Mouse (Mus musculus): Measurements from ENCODE around the gene Gm5617.
"Not testable (repeated sequence)": the region's sequence is repeated elsewhere in the genome, so short reads cannot be mapped to it uniquely, and the experiment has no call there.

Gm5617 gene

GRCm38 (mm10) chr9:48494817-48495547 is at the start of gene Gm5617, which contains the start of gene Rbm7:
Gm5617 (plus strand) TSS chr9:48495442.
Rbm7 (minus strand) TSS chr9:48495299.
- DNase-seq: peak; percentile 93

DNA sequence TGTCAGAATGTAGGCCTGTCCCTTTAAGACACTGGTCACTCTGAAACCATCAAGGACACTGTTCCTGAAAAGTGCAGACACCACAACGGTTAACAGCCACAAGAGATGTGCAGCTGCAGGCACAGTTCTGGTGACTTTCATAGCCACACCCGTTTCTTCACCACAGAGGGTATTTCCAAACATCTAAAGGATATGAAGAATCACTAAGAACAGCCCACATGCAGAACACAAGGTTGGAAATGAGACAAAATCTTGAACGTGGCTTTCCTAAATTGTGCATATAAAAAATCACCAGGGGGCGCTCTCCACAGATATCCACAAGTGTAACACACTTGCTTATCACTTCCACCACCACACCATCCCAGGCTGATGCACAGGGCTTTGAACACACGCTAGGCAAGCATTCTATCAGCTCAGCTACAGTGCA is 47.4 kb upstream of the Gm5617 start:
- no peak for DNase-seq

GRCm38 (mm10) chr9:48450066-48450465 is 45.2 kb upstream of the Gm5617 start:
- DNase-seq: no peak

- DNase-seq: no peak
Observed at GRCm38 (mm10) chr9:48455961-48456360, 39.3 kb upstream of the Gm5617 start.

- no peak for DNase-seq
Observed at GRCm38 (mm10) chr9:48458879-48459278, 36.4 kb upstream of the Gm5617 start.

DNA sequence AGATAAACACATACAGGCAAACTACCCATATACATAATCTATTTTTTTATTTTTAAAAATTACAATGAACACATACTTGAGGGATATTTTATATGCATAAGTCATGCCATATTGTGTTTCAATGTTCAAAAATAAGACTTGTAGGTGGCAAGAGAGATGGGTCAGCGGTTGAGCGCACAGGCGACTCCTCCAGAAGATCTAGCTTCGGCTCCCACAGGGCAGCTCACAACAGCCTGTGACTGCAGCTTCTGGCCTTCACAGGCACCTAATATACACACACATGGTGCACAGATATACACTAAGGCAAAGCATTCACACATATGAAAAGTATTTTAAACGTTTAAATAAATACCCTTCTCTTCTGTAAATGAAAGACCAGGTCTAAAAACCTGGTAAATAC is 35.9 kb upstream of the Gm5617 start:
- DNase-seq: no peak

- DNase-seq: no peak
Observed at GRCm38 (mm10) chr9:48460720-48461119, 34.5 kb upstream of the Gm5617 start.

DNA sequence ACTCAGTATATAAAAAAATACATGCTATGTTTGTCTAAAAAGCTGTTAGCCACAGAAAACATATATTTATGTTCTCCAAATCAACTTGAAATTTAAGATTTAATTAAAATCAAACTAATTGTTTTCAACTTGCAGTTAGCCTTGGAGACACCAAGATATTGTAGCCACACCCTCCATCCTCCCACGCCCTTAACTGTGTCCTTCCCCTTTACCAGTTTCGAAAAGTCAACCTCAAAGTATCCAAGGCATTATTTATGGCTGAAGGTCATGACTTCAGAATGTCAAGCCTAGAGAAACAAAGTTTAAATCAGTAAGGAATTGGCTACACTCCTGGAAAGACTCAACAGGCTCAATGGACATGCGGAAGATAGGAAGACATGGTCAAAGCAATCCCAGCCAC is 33.7 kb upstream of the Gm5617 start:
- no peak for DNase-seq

GRCm38 (mm10) chr9:48465671-48466070 is 29.6 kb upstream of the Gm5617 start:
- DNase-seq: no peak

DNA sequence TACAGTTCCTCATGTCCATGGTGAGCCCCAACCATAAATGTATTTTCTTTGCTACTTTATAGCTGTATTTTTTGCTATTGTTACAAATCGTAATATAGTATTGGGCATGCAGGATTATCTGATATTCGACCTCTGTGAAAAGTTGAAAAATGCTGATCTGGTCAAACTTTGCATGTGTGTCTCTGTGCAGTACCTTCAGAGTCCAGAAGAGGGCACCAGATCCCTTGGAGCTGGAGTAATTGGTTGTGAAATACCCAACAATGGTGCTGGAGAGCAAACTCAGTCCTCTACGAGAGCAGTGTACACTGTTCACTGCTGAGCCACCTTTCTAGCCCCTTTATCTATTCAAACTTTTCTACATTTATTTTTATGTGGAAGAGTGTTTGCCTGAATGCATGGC is 28.4 kb upstream of the Gm5617 start:
- DNase-seq: peak; percentile 34

GRCm38 (mm10) chr9:48467471-48467870 is 27.8 kb upstream of the Gm5617 start:
- DNase-seq: not testable (repeated sequence)

DNA sequence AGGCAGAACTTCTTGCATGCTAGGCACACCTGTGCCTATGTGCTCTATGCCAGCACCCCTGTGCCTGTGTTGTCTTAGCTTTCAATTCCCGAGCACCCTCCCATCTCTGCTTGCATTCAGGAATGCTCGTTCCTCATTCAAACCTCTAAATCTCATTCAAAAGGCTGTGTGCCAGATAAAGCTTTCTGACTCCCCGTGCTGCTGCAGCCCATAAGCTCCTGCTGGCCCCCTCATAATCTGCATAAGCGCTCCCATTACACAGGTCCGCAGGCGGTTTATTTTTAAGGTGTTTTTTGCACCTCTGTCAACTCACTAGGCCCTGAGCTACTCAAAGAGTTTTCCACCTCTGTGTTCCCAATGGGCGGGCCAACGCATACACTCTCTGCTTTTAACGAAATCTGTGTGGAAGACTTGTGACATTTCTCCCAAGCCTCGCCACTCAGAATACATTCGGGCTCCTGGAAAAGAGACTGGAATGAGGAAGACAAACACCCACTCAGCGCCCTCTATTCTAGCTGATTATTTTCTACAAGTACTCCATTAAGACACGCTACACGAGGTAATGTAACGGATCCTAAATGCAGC is 22.7 kb upstream of the Gm5617 start:
- DNase-seq: no peak

GRCm38 (mm10) chr9:48473131-48473530 is 22.1 kb upstream of the Gm5617 start:
- no peak for DNase-seq

GRCm38 (mm10) chr9:48474367-48474766 is 20.9 kb upstream of the Gm5617 start:
- no peak for DNase-seq

DNA sequence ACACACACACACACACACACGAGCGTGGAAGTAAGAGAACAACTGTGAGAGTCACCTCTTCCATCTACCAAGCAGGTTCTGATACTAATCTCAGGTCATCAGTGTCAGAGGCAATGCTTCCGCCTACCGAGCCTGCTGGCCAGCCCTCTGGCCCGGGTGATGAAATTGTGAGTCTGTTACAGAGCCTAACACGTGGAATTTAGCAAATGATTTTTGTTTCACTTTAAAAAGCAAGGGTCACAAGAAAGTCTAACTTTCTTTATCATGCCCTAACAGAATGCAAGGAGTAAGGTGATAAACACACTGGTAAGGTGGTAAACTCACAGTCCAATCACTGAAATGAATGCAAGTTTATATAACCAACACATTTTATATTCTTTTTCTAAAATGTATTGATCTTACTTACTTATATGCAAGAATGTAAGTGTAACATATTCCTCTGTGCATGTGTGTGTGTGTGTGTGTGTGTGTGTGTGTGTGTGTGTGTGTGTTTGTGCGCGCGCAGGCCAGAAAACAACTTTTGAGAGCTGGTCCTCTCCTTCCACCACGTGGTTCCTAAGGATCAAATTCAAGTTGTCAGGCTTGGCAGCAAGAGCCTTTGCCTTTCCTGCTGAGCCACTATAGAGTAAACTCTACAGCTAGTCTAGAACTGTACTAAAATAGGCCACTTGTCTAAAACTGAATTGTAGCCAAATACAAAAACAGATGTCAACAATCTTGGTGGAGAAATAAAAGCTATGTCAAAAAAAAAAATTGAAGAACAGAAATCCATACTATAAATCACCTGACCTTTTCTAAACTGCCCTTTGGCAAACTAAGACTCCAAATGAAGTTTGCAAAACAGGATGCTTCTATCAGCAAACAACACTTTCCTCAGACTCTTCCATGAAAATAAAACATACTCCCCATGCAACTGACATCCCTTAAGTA is 18.7 kb upstream of the Gm5617 start:
- no peak for DNase-seq

DNA sequence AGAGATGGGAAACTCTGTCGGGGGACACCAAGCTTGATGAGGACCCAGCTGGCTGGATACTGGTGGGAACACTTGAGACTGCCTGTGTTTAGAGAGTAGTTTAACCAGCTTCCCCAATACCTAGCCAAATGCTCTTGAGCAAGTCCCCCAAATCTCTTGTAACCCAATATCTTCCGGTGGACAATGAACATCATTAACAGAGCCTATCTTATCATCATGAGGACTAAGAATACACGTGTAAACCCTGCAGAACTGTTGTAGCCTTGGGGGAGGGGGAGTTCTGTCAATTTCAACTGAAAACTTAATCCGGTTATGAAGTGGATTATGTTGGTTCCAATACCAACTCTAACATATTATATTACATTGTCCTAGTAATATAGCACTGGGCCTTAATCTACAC is 16.4 kb upstream of the Gm5617 start:
- DNase-seq: no peak

DNA sequence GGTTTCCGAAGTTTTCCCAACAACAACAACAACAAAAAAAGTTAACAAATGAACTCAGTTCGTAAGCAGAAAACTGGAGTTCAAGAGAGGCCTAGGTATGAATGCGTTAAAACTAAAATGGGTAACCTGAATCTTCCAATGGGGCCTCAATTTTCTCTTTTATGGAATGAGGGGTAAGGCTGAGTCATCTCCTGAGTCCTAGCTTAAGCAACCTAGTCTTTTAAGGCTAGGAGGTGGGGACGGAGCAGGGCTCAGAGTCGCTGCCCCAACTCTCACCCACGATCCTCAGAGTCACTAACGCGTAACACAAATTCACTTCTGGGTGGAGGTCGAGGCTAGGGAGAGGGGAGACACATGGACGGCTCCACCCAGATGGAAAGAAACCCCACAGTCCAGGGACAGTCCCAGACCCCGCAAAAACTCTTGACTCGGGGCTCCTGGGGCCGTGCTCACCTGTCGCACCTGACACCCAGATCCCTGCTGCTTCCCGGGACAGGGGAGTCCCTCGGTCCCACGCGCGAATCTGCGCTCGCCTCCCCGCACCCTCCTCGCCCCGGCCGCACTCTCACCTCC is 15.3 kb upstream of the Gm5617 start:
- no peak for DNase-seq

GRCm38 (mm10) chr9:48480411-48481213 is 14.6 kb upstream of the Gm5617 start, which contains the start of gene Rexo2:
Rexo2 (minus strand) TSS chr9:48480623.
- DNase-seq: peak; percentile 93

GRCm38 (mm10) chr9:48481214-48482134 is 13.8 kb upstream of the Gm5617 start:
- DNase-seq: no peak

DNA sequence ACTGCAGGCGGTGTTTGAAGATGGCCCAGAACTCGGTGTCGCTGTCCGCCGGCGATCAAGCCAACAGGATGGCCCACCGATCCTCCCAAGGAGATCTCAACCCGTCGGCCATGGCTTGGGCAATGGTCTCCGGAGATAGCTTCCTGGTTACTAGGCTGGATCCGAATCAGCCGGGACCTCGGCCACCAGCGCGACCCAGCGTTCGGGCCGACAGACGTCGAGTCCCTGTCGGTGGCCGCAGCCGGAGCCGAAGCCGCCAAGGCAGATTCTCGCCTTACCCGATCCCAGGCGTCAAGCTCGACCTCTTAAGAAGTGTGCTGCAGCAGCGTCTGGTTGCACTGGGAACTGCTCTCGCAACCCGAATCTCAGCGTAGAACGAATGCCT is 298 bp downstream of the Gm5617 start:
- no peak for DNase-seq

DNA sequence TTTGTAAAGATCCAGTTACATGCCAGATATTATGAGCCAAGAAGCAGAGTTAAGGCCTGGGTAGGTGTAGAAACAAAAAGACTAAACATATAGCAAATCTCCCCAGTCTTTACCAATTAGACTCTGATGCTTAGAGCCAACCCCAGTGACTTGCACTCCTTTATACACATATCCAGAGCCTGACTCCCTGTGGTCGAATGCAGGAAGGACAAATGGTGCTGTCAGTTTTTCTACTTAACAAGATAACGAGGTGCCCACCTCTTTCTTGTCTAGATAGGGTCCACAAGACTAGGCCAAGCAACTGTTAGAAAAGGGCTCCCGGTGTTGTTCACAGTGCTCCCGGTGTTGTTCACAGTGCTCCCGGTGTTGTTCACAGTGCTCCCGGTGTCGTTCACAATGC is 6.0 kb downstream of the Gm5617 start:
- no peak for DNase-seq
